Mouse (Mus musculus): ENCODE measurements around the gene Zfp451. TPM values are rescaled to one million over a fixed set of nuclear protein-coding genes. Genes with fewer than 3 reads are reported as not detected.

Zfp451 gene
- polyA plus RNA-seq (2014; fragmentation: Illumina TruSeq; extraction: RNeasy Lipid Tissue Mini Kit (QIAGEN cat#74804); ENCODE audit: low read depth, low replicate concordance): 38.0 TPM

GRCm38 (mm10) chr1:33813868-33814794 lies at the start of gene Zfp451:
Gene Zfp451, minus strand, starts transcription at chr1:33814595.

GRCm38 (mm10) chr1:33757491-33758041 lies 56.8 kb downstream of the Zfp451 start, which contains the start of gene Bag2:
Gene Bag2, minus strand, starts transcription at chr1:33757795.

GRCm38 (mm10) chr1:33719733-33720225 lies 94.6 kb downstream of the Zfp451 start, which contains the start of gene Rab23:
Gene Rab23, plus strand, starts transcription at chr1:33719887.

Other genes starting within 250 kb of the Zfp451 start
- 5.0 TPM for gene Prim2, start 144.8 kb downstream of the Zfp451 start, polyA plus RNA-seq (2014; fragmentation: Illumina TruSeq; extraction: RNeasy Lipid Tissue Mini Kit (QIAGEN cat#74804); ENCODE audit: low read depth, low replicate concordance)
- gene Rab23, start 94.7 kb downstream of the Zfp451 start, polyA plus RNA-seq (2014; fragmentation: Illumina TruSeq; extraction: RNeasy Lipid Tissue Mini Kit (QIAGEN cat#74804); ENCODE audit: low read depth, low replicate concordance): 15.2 TPM
- 22.7 TPM for gene Bag2, start 56.8 kb downstream of the Zfp451 start, polyA plus RNA-seq (2014; fragmentation: Illumina TruSeq; extraction: RNeasy Lipid Tissue Mini Kit (QIAGEN cat#74804); ENCODE audit: low read depth, low replicate concordance)
- gene Bend6, start 93.2 kb upstream of the Zfp451 start, polyA plus RNA-seq (2014; fragmentation: Illumina TruSeq; extraction: RNeasy Lipid Tissue Mini Kit (QIAGEN cat#74804); ENCODE audit: low read depth, low replicate concordance): 0.36 TPM
- gene Dst, start 93.6 kb upstream of the Zfp451 start, polyA plus RNA-seq (2014; fragmentation: Illumina TruSeq; extraction: RNeasy Lipid Tissue Mini Kit (QIAGEN cat#74804); ENCODE audit: low read depth, low replicate concordance): 81.7 TPM